Mouse (Mus musculus): ENCODE data around the gene Txn1.

The Txn1 gene

DNA sequence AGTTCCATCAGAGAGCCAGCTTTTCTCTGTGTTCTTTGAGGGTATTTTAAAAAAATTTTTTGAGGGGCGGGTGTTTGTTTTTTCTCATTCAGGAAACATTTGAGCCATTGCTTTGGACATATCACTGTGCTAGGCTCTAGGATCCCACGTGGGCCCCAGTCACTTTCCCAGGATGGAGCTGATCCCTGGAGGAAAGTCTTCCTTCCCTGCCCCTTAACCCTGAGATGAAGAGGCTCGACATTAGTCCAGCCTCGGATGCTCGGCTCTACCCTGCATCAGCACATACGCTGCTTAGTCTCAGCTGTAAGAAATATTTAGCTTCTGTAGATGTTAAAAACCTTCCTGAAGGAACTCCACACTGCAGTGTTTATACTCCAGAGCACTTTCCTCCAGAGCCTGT lies 60.3 kb downstream of the Txn1 start:
- DNase-seq: no peak

DNA sequence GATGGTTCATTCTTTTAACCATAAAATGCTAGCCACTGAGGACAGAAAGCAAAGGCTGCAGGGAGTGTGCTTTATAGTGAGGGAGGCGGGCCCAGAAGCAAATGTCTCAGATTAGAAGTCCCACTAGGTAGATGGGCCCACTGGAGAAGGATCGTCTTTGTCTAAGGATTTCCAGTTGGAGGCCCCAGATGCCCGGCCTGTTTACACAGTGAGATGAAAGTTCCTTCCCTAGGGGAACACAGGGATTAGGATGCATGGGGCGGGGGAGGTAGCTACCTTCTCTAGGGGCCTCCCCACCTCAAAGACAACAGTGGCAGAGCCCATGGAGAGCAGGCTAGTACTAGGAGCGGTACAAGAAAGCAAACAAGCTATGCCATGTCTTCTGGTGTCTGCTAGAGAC lies 61.1 kb downstream of the Txn1 start:
- no peak for DNase-seq
